Mouse (Mus musculus): ENCODE measurements around the gene Lclat1.
"Not testable (repeated sequence)": the region's sequence is repeated elsewhere in the genome, so short reads cannot be mapped to it uniquely, and the experiment has no call there.

GRCm38 (mm10) chr17:73282702-73283101 lies 174.9 kb downstream of the Lclat1 start:
- not testable (repeated sequence) for TF ChIP-seq POLR2A (IDR thresholded peaks at IDR 0.05; ENCODE audit: borderline replicate concordance, control insufficient read depth, low read depth, low read length); CTCF (IDR thresholded peaks at IDR 0.05; ENCODE audit: control insufficient read depth, insufficient read depth, low read length)

Data from bone marrow, adult 2 months (tissue).